Mouse (Mus musculus) layer of hippocampus, adult 2 months (tissue): Measurements from ENCODE around the gene Gm28053. TPM values are rescaled to one million over a fixed set of nuclear protein-coding genes. Genes with fewer than 3 reads are reported as not detected.

Experiments
- DNase-seq, 2 experiments: peaks; one replicate each; pipeline ENCODE4 v3.0.0; 2022; ENCODE audit warnings: low spot score in 2 of 2
- H3K27ac ChIP-seq: fragments of 200-600 bp; 2 replicates; pipeline ENCODE4 v1.8.1; 2022
- H3K4me3 ChIP-seq: fragments of 200-600 bp; 2 replicates; pipeline ENCODE4 v1.8.1; 2022; ENCODE audit warnings: mild to moderate bottlenecking
- CTCF ChIP-seq: fragments of 200-600 bp; conservative IDR thresholded peaks from 2 replicates; pipeline ENCODE4 v1.8.1; 2022; ENCODE audit warnings: antibody characterized with exemption, mild to moderate bottlenecking, moderate library complexity
- total RNA-seq, 2 experiments: library from RNA; stranded (reverse); gene quantifications; 2 replicates each; pipeline ENCODE4 v1.2.3; 2021

The Gm28053 gene
- total RNA-seq, 2 experiments from 2014 or later: not detected

- no peak overlapping the region for H3K4me3 ChIP-seq
- TF ChIP-seq CTCF: no peak
- DNase-seq: no peak
- no peak overlapping the region for H3K27ac ChIP-seq
These were observed 19.5 kb upstream of the Gm28053 start for GRCm38 (mm10) chr6:48698888-48699287.

GRCm38 (mm10) chr6:48700251-48701075, 17.9 kb upstream of the Gm28053 start:
- no peak for TF ChIP-seq CTCF
- Histone ChIP-seq H3K27ac (0 out of 2 replicates have a peak overlapping the region, but pooled peaks have one; percentile 43), H3K4me3 (no peak overlapping the region)
- no peak for DNase-seq

- Histone ChIP-seq H3K4me3 (no peak overlapping the region), H3K27ac (no peak overlapping the region)
- no peak for TF ChIP-seq CTCF
- no peak for DNase-seq
These were observed 16.3 kb upstream of the Gm28053 start for GRCm38 (mm10) chr6:48702146-48702545.

- H3K27ac ChIP-seq: no peak overlapping the region
- no peak overlapping the region for H3K4me3 ChIP-seq
- DNase-seq: no peak
- TF ChIP-seq CTCF: peak; percentile 21; the same call in 1 of the 2 replicates
These were observed 15.8 kb upstream of the Gm28053 start for GRCm38 (mm10) chr6:48702601-48703000.

- Histone ChIP-seq H3K27ac (no peak overlapping the region), H3K4me3 (no peak overlapping the region)
- DNase-seq: no peak
- TF ChIP-seq CTCF: no peak
These were observed 14.3 kb upstream of the Gm28053 start for GRCm38 (mm10) chr6:48704146-48704545.

- Histone ChIP-seq H3K4me3 (no peak overlapping the region), H3K27ac (no peak overlapping the region)
- TF ChIP-seq CTCF: no peak
- no peak for DNase-seq
These were observed 12.3 kb upstream of the Gm28053 start for GRCm38 (mm10) chr6:48706130-48706529.

GRCm38 (mm10) chr6:48720326-48720725, 1.9 kb downstream of the Gm28053 start:
- TF ChIP-seq CTCF: no peak
- H3K27ac ChIP-seq: no peak overlapping the region
- DNase-seq: no peak
- H3K4me3 ChIP-seq: no peak overlapping the region

- no peak for DNase-seq
- Histone ChIP-seq H3K4me3 (no peak overlapping the region), H3K27ac (no peak overlapping the region)
- TF ChIP-seq CTCF: no peak
These were observed 5.1 kb downstream of the Gm28053 start for GRCm38 (mm10) chr6:48723468-48723867.

- H3K27ac ChIP-seq: 0 out of 2 replicates have a peak overlapping the region, but pooled peaks have one; percentile 36
- no peak overlapping the region for H3K4me3 ChIP-seq
- DNase-seq: peak in 1 of 2 experiments; percentile 16
- TF ChIP-seq CTCF: no peak
These were observed 7.1 kb downstream of the Gm28053 start for GRCm38 (mm10) chr6:48725476-48725875.

- no peak overlapping the region for H3K27ac ChIP-seq
- TF ChIP-seq CTCF: no peak
- H3K4me3 ChIP-seq: no peak overlapping the region
- no peak for DNase-seq
These were observed 9.4 kb downstream of the Gm28053 start for GRCm38 (mm10) chr6:48727761-48728160.

GRCm38 (mm10) chr6:48732864-48733304, 14.5 kb downstream of the Gm28053 start:
- no peak for TF ChIP-seq CTCF

GRCm38 (mm10) chr6:48733660-48734059, 15.3 kb downstream of the Gm28053 start:
- no peak for DNase-seq
- Histone ChIP-seq H3K27ac (no peak overlapping the region), H3K4me3 (no peak overlapping the region)
- TF ChIP-seq CTCF: no peak

More at GRCm38 (mm10) chr6:48732864-48733304, 14.5 kb downstream of the Gm28053 start:
- no peak overlapping the region for H3K4me3 ChIP-seq
- DNase-seq: no peak
- no peak overlapping the region for H3K27ac ChIP-seq

GRCm38 (mm10) chr6:48737053-48737452, 18.6 kb downstream of the Gm28053 start:
- H3K4me3 ChIP-seq: no peak overlapping the region
- no peak for TF ChIP-seq CTCF
- no peak overlapping the region for H3K27ac ChIP-seq
- no peak for DNase-seq

GRCm38 (mm10) chr6:48737688-48738087, 19.3 kb downstream of the Gm28053 start:
- H3K4me3 ChIP-seq: no peak overlapping the region
- no peak for TF ChIP-seq CTCF
- DNase-seq: no peak
- H3K27ac ChIP-seq: no peak overlapping the region
